Comparison of ENCODE assay signal across 25 mouse cellular contexts in the genomic region with DNA sequence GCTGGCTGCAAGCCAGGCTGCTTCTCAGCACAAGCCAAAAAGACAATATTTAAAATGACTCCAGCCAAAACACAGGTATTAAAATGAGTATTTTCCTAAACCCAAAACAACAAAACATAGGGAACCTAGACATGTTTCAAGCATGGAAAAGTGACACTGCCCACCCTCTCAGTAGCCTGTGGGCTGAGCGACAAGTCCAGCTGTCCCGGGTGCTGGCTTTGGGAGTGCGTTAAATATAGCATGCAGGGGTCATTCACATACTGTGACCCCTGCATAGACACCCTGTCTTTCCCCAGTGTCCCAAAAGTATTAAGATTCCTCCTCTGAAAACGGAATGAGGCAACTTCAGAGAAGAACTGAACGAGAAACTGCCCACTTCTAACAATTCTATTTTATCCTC. TPM values are rescaled to one million over a fixed set of nuclear protein-coding genes. Genes with fewer than 3 reads are reported as not detected.
DNase-seq lines count a peak whose midpoint lies in the region; ATAC-seq and TF ChIP-seq lines count a peak whose summit lies in the region.
"Had no signal": no experiment of that assay in that cellular context is flagged by ENCODE, and none has a peak within 500 bp of the region (broad histone marks: within the 10 kb centered on the region; RNA-seq: fewer than 3 reads in every experiment).

No protein-coding gene starts in this region.

- no peak for TF ChIP-seq POLR2A in myocyte (IDR thresholded peaks at IDR 0.05; ENCODE audit: insufficient read length, low read depth)

- H3K27me3 ChIP-seq in embryonic facial prominence, embryonic 14.5 days (replicated peaks; ENCODE audit: control insufficient read depth, insufficient read depth, low read length), result no peaks in the 10 kb centered on the region
- no peaks in the 10 kb centered on the region for H3K27me3 ChIP-seq in embryonic facial prominence, embryonic 10.5 days (replicated peaks; ENCODE audit: low read depth, poor library complexity, severe bottlenecking)
- no peaks in the 10 kb centered on the region for H3K27me3 ChIP-seq in heart, embryonic 16.5 days (ENCODE audit: control insufficient read depth, insufficient read depth, low read length)
- H3K27me3 ChIP-seq in myocyte (ENCODE audit: control insufficient read depth, insufficient read depth, insufficient read length), result no peaks in the 10 kb centered on the region
- H3K27me3 ChIP-seq: hindbrain, embryonic 12.5 days; midbrain, embryonic 15.5 days; neural tube, embryonic 15.5 days; stomach, embryonic 15.5 days had no signal

- H3ac ChIP-seq in myocyte (ENCODE audit: control insufficient read depth, insufficient read length), result no peak overlapping the region

- no peak for TF ChIP-seq CTCF in gastrocnemius, adult 2 months (IDR thresholded peaks at IDR 0.05)

- DNase-seq in embryonic facial prominence, embryonic 14.5 days (ENCODE audit: low spot score), result peak; percentile 26
- no peak for DNase-seq in embryonic facial prominence, embryonic 10.5 days (ENCODE audit: low spot score)
- DNase-seq in heart, adult 18-20 months, result no peak
- peak; percentile 76 for DNase-seq in gastrocnemius, adult 2 months
- no peak for DNase-seq in urinary bladder, adult 18-20 months (ENCODE audit: low spot score in 2 of 2)
- DNase-seq: embryo, embryonic 11 days; forebrain, postnatal 0 days; kidney, adult 8-10 months; kidney, postnatal 14 days; layer of hippocampus, postnatal 36 days; liver, postnatal 0 days; lung, postnatal 14 days; thymus, adult 18-20 months; thymus, postnatal 4 days had no signal

- H3K27ac ChIP-seq in embryonic facial prominence, embryonic 14.5 days (replicated peaks; ENCODE audit: low read depth, low read length), result 0 out of 2 replicates have a peak overlapping the region, but pooled peaks have one; percentile 39
- no peak overlapping the region for H3K27ac ChIP-seq in embryonic facial prominence, embryonic 10.5 days (replicated peaks)
- peak overlapping the region; percentile 38; the same call in 1 of the 2 replicates for H3K27ac ChIP-seq in heart, embryonic 16.5 days (ENCODE audit: low read length)
- peak overlapping the region; percentile 97 for H3K27ac ChIP-seq in gastrocnemius, adult 2 months
- H3K27ac ChIP-seq: forebrain, embryonic 10.5 days; hindbrain, embryonic 12.5 days; layer of hippocampus, adult 2 months; midbrain, embryonic 15.5 days; neural tube, embryonic 15.5 days; stomach, embryonic 15.5 days had no signal

- intact Hi-C loops in gastrocnemius, adult 2 months (cut with DNase I), result loop anchor here (2.0 kb wide), 1 partner anchor 39 kb away; no protein-coding TSS in a partner anchor

- no peak overlapping the region for H3K9ac ChIP-seq in embryonic facial prominence, embryonic 14.5 days (ENCODE audit: low read depth, low read length)
- H3K9ac ChIP-seq in heart, embryonic 16.5 days (ENCODE audit: low read length), result peak overlapping the region; percentile 28; the same call in 1 of the 2 replicates
- H3K9ac ChIP-seq: forebrain, postnatal 0 days; hindbrain, embryonic 12.5 days; liver, postnatal 0 days; midbrain, embryonic 15.5 days; neural tube, embryonic 15.5 days; stomach, embryonic 15.5 days had no signal

- H3K4me2 ChIP-seq in embryonic facial prominence, embryonic 14.5 days (ENCODE audit: low read depth, low read length), result no peak overlapping the region
- H3K4me2 ChIP-seq in heart, embryonic 16.5 days (ENCODE audit: low read depth, low read length), result peak overlapping the region; percentile 59
- peak overlapping the region; percentile 60 for H3K4me2 ChIP-seq in myocyte (ENCODE audit: low read depth)
- H3K4me2 ChIP-seq: hindbrain, embryonic 12.5 days; midbrain, embryonic 15.5 days; neural tube, embryonic 15.5 days; stomach, embryonic 15.5 days had no signal

- H3K79me2 ChIP-seq in myocyte (ENCODE audit: control insufficient read depth, insufficient read depth), result peaks cover 23% of the 10 kb centered on the region

- no peaks in the 10 kb centered on the region for H3K4me1 ChIP-seq in embryonic facial prominence, embryonic 14.5 days (ENCODE audit: control insufficient read depth, insufficient read depth, low read length)
- H3K4me1 ChIP-seq in embryonic facial prominence, embryonic 10.5 days, result no peaks in the 10 kb centered on the region
- H3K4me1 ChIP-seq in heart, embryonic 16.5 days (ENCODE audit: control insufficient read depth, insufficient read depth, low read length), result peaks cover 8% of the 10 kb centered on the region
- H3K4me1 ChIP-seq: hindbrain, embryonic 12.5 days; midbrain, embryonic 15.5 days; neural tube, embryonic 15.5 days; stomach, embryonic 15.5 days had no signal

- H3K9me3 ChIP-seq in embryonic facial prominence, embryonic 14.5 days (ENCODE audit: control insufficient read depth, low read length), result no peaks in the 10 kb centered on the region
- no peaks in the 10 kb centered on the region for H3K9me3 ChIP-seq in embryonic facial prominence, embryonic 10.5 days
- H3K9me3 ChIP-seq in heart, embryonic 16.5 days (replicated peaks; ENCODE audit: control insufficient read depth, low read length), result no peaks in the 10 kb centered on the region
- H3K9me3 ChIP-seq: forebrain, embryonic 10.5 days; hindbrain, embryonic 12.5 days; midbrain, embryonic 15.5 days; neural tube, embryonic 15.5 days; stomach, embryonic 15.5 days had no signal

- H3K36me3 ChIP-seq in embryonic facial prominence, embryonic 14.5 days (ENCODE audit: control insufficient read depth, insufficient read depth, low read length), result no peaks in the 10 kb centered on the region; the same call in 1 of the 2 replicates
- H3K36me3 ChIP-seq in embryonic facial prominence, embryonic 10.5 days (replicated peaks), result 0 out of 2 replicates have a peak, but pooled peaks cover 12% of the 10 kb centered on the region
- H3K36me3 ChIP-seq in heart, embryonic 16.5 days (ENCODE audit: control insufficient read depth, insufficient read depth), result no peaks in the 10 kb centered on the region
- H3K36me3 ChIP-seq in myocyte (ENCODE audit: control insufficient read depth, insufficient read depth), result peaks cover 8% of the 10 kb centered on the region
- H3K36me3 ChIP-seq: hindbrain, embryonic 12.5 days; midbrain, embryonic 15.5 days; neural tube, embryonic 15.5 days; stomach, embryonic 15.5 days had no signal

- WGBS in embryonic facial prominence, embryonic 14.5 days, result 63% methylated on average over 5 of the region's 5 CpGs
- 72% methylated on average over 5 of the region's 5 CpGs for WGBS in embryonic facial prominence, embryonic 10.5 days
- WGBS in heart, embryonic 16.5 days, result 41% methylated on average over 5 of the region's 5 CpGs

- ATAC-seq in embryonic facial prominence, embryonic 14.5 days (ENCODE audit: low read depth), result peak; percentile 65; the same call in 1 of the 2 replicates
- no peak for ATAC-seq in heart, embryonic 16.5 days (replicated peaks; ENCODE audit: extremely low read depth, insufficient read depth, low FRiP score)
- ATAC-seq: forebrain, postnatal 0 days; inflammation-experienced regulatory T-cells, adult 6 months; liver, postnatal 0 days; midbrain, embryonic 15.5 days had no signal

- H3K4me3 ChIP-seq in embryonic facial prominence, embryonic 14.5 days (ENCODE audit: low read depth, low read length), result no peak overlapping the region
- no peak overlapping the region for H3K4me3 ChIP-seq in embryonic facial prominence, embryonic 10.5 days
- H3K4me3 ChIP-seq in heart, embryonic 16.5 days (ENCODE audit: low read length), result peak overlapping the region; percentile 49
- H3K4me3 ChIP-seq in gastrocnemius, adult 2 months, result peak overlapping the region; percentile 80
- peak overlapping the region; percentile 35 for H3K4me3 ChIP-seq in myocyte
- H3K4me3 ChIP-seq: forebrain, embryonic 10.5 days; hindbrain, embryonic 12.5 days; layer of hippocampus, adult 2 months; midbrain, embryonic 15.5 days; neural tube, embryonic 15.5 days; stomach, embryonic 15.5 days had no signal

TF ChIP-seq in myocyte, 11 proteins besides CTCF, POLR2A, EP300 and RAD21 (continues in another document):
- TF ChIP-seq MYOD1 (IDR thresholded peaks at IDR 0.05; ENCODE audit: control insufficient read depth in 1 of 3, insufficient read length in 2 of 3, low read depth in 2 of 3) (peak; percentile 75 to 94 (median 90)), USF1 (IDR thresholded peaks at IDR 0.05; ENCODE audit: low read depth) (no peak), MYOG (IDR thresholded peaks at IDR 0.05; ENCODE audit: control insufficient read depth in 1 of 3, insufficient read depth in 1 of 3, insufficient read length in 2 of 3, low read depth in 2 of 3) (peak; percentile 47 to 83 (median 52))

RNA-seq across cellular contexts. Expression of a gene that starts 3.8 kb away (rescaled TPM):
- 25.5 and 34.1 TPM in 2 replicates for polyA plus RNA-seq in embryonic facial prominence, embryonic 14.5 days (2014; fragmentation: Nextera tagmentation; extraction: Ambion mirVana)
- polyA plus RNA-seq in embryonic facial prominence, embryonic 10.5 days (2016; fragmentation: Nextera tagmentation; extraction: Ambion mirVana), result 0.39 and 0.40 TPM in 2 replicates
- polyA plus RNA-seq in heart, embryonic 16.5 days (2015; fragmentation: Nextera tagmentation; extraction: Ambion mirVana), result 19.3 and 29.1 TPM in 2 replicates
- 10 to 100 TPM; 74.2 to 74.4 TPM for total RNA-seq in heart, adult 18-20 months (2021)
- total RNA-seq in gastrocnemius, adult 2 months (2021), result 100 to 1,000 TPM; 511 to 652 TPM
- 184 TPM for polyA plus RNA-seq in myocyte (2012; fragmentation: generic; extraction: Trizol)
- total RNA-seq: megakaryocyte-erythroid progenitor cell, adult 5-6 weeks had no signal
- polyA plus RNA-seq: inflammation-experienced regulatory T-cells, adult 6 months; spleen, adult 2 months had no signal

RNA-seq across cellular contexts. Expression of a gene that starts 26.8 kb away (rescaled TPM):
- 16.4 and 16.6 TPM in 2 replicates for polyA plus RNA-seq in embryonic facial prominence, embryonic 14.5 days (2014; fragmentation: Nextera tagmentation; extraction: Ambion mirVana)
- polyA plus RNA-seq in embryonic facial prominence, embryonic 10.5 days (2016; fragmentation: Nextera tagmentation; extraction: Ambion mirVana), result 12.5 and 19.3 TPM in 2 replicates
- polyA plus RNA-seq in heart, embryonic 16.5 days (2015; fragmentation: Nextera tagmentation; extraction: Ambion mirVana), result 10.5 and 12.5 TPM in 2 replicates
- 1 to 10 TPM; 4.3 to 4.4 TPM for total RNA-seq in heart, adult 18-20 months (2021)
- total RNA-seq in gastrocnemius, adult 2 months (2021), result 1 to 10 TPM; 3.7 to 4.6 TPM
- polyA plus RNA-seq in myocyte (2012; fragmentation: generic; extraction: Trizol), result 7.6 TPM

RNA-seq across cellular contexts. Expression of a gene that starts 39.6 kb away (rescaled TPM):
- 10.9 and 11.9 TPM in 2 replicates for polyA plus RNA-seq in embryonic facial prominence, embryonic 14.5 days (2014; fragmentation: Nextera tagmentation; extraction: Ambion mirVana)
- 14.4 and 16.3 TPM in 2 replicates for polyA plus RNA-seq in embryonic facial prominence, embryonic 10.5 days (2016; fragmentation: Nextera tagmentation; extraction: Ambion mirVana)
- 21.2 and 21.5 TPM in 2 replicates for polyA plus RNA-seq in heart, embryonic 16.5 days (2015; fragmentation: Nextera tagmentation; extraction: Ambion mirVana)
- total RNA-seq in heart, adult 18-20 months (2021), result 10 to 100 TPM; 29.1 to 29.7 TPM
- 10 to 100 TPM; 15.2 to 20.3 TPM for total RNA-seq in gastrocnemius, adult 2 months (2021)
- 7.5 TPM for polyA plus RNA-seq in myocyte (2012; fragmentation: generic; extraction: Trizol)

RNA-seq across cellular contexts. Expression of a gene that starts 48.6 kb away (rescaled TPM):
- polyA plus RNA-seq in embryonic facial prominence, embryonic 14.5 days (2014; fragmentation: Nextera tagmentation; extraction: Ambion mirVana), result 119 and 127 TPM in 2 replicates
- 131 and 145 TPM in 2 replicates for polyA plus RNA-seq in embryonic facial prominence, embryonic 10.5 days (2016; fragmentation: Nextera tagmentation; extraction: Ambion mirVana)
- polyA plus RNA-seq in heart, embryonic 16.5 days (2015; fragmentation: Nextera tagmentation; extraction: Ambion mirVana), result 85.0 and 93.8 TPM in 2 replicates
- 10 to 100 TPM; 33.8 to 40.1 TPM for total RNA-seq in heart, adult 18-20 months (2021)
- 10 to 100 TPM; 31.8 to 35.3 TPM for total RNA-seq in gastrocnemius, adult 2 months (2021)
- 7.6 TPM for polyA plus RNA-seq in myocyte (2012; fragmentation: generic; extraction: Trizol)

Comparison
In these comparisons a context has a peak if more than half of its experiments do, and no peak if none do; other contexts are left out.
1. DNase-seq: peak in embryonic facial prominence, embryonic 14.5 days (single experiment) and gastrocnemius, adult 2 months (single experiment); none in embryonic facial prominence, embryonic 10.5 days (single experiment), heart, adult 18-20 months (0 of 2) and urinary bladder, adult 18-20 months (0 of 2).
2. RNA of a gene that starts 3.8 kb away (polyA plus RNA-seq): 184 TPM in myocyte (single experiment), 25.5 to 34.1 TPM in embryonic facial prominence, embryonic 14.5 days and 19.3 to 29.1 TPM in heart, embryonic 16.5 days; 0.39 to 0.40 TPM in embryonic facial prominence, embryonic 10.5 days; every median in the first group is over 10 times any median in the second.
3. H3K4me3 ChIP-seq: peak in heart, embryonic 16.5 days (single experiment), gastrocnemius, adult 2 months (single experiment) and myocyte (single experiment); none in embryonic facial prominence, embryonic 14.5 days (single experiment) and embryonic facial prominence, embryonic 10.5 days (single experiment).